Mouse (Mus musculus): ENCODE data around the gene Fpr-rs3.

The Fpr-rs3 gene

GRCm38 (mm10) chr17:20624777-20625176, at the start of gene Fpr-rs3:
Gene Fpr-rs3 (minus strand): TSS chr17:20624877.
- DNase-seq (ENCODE audit: low spot score in 2 of 2): no peak

- DNase-seq (ENCODE audit: low spot score in 2 of 2): no peak
Observed at GRCm38 (mm10) chr17:20596323-20596722, 28.4 kb downstream of the Fpr-rs3 start, which contains the start of gene Vmn2r110. Gene Vmn2r110 (minus strand): TSS chr17:20596423.
